Mouse (Mus musculus) embryonic stem cell, embryonic (primary cell): Measurements from ENCODE around the gene Gnas.

Experiments used
- CTCF ChIA-PET, 4 experiments: fragments of 300-600 bp in 2 of 4; fragments of 350-600 bp in 2 of 4; sonication (Branson Sonifier 250); formaldehyde crosslinking; loops; one replicate each; lab custom pipeline; 2022; ENCODE audit warnings: inconsistent platforms in 2 of 4; lab: Charles Lee
- POLR2A ChIA-PET, 4 experiments: fragments of 300-600 bp in 2 of 4; fragments of 350-600 bp in 2 of 4; sonication (Branson Sonifier 250); formaldehyde crosslinking; loops; one replicate each; lab custom pipeline; 2022; ENCODE audit warnings: antibody characterized with exemption in 4 of 4, inconsistent platforms in 1 of 4; lab: Charles Lee

Gnas gene

GRCm38 (mm10) chr2:174284807-174285457 is 812 bp downstream of the Gnas start:
- CTCF ChIA-PET = interaction anchor here in 3 of 4 experiments (0.7 to 2.3 kb wide), 16 partner anchors 12 to 723 kb away, joined by 3 to 16 read pairs (median 5); partner anchors contain the start of genes Npepl1 (in 1 of the 3) and Stx16 (in 1 of the 3)
- POLR2A ChIA-PET = interaction anchor here (0.5 to 11.0 kb wide), 21 partner anchors 7 to 722 kb away, joined by 3 to 287 read pairs (median 6); no protein-coding TSS in a partner anchor

GRCm38 (mm10) chr2:174285921-174286470 is 1.9 kb downstream of the Gnas start:
- CTCF ChIA-PET = no interaction called here
- POLR2A ChIA-PET = interaction anchor here in 3 of 4 experiments (0.6 to 11.0 kb wide), 12 partner anchors 10 to 148 kb away, joined by 3 to 287 read pairs (median 20); no protein-coding TSS in a partner anchor

- POLR2A ChIA-PET = interaction anchor here (0.5 to 11.0 kb wide), 18 partner anchors 8 to 629 kb away, joined by 3 to 287 read pairs (median 6); partner anchors contain the start of genes Stx16 (in 1 of the 4) and Vapb (in 1 of the 4)
- CTCF ChIA-PET = interaction anchor here in 2 of 4 experiments (1.0 to 1.1 kb wide), 2 partner anchors 23 to 693 kb away, joined by 3 to 4 read pairs; no protein-coding TSS in a partner anchor
Observed at GRCm38 (mm10) chr2:174287921-174288320, 3.8 kb downstream of the Gnas start.

GRCm38 (mm10) chr2:174288673-174289430 is 4.7 kb downstream of the Gnas start:
- ChIA-PET POLR2A (interaction anchor here (0.5 to 11.0 kb wide), 16 partner anchors 7 to 628 kb away, joined by 3 to 287 read pairs (median 6); partner anchors contain the start of genes Stx16 (in 1 of the 4) and Vapb (in 1 of the 4)), CTCF (interaction anchor here in 2 of 4 experiments (1.0 to 1.1 kb wide), 2 partner anchors 22 to 694 kb away, joined by 3 to 4 read pairs; no protein-coding TSS in a partner anchor)

GRCm38 (mm10) chr2:174291029-174291661 is 7.0 kb downstream of the Gnas start:
- ChIA-PET POLR2A (interaction anchor here in 3 of 4 experiments (0.6 to 11.0 kb wide), 14 partner anchors 10 to 617 kb away, joined by 3 to 287 read pairs (median 3); partner anchors contain the start of gene Npepl1 (in 1 of the 3)), CTCF (no interaction called here)

GRCm38 (mm10) chr2:174291662-174292030 is 7.5 kb downstream of the Gnas start:
- ChIA-PET CTCF (no interaction called here), POLR2A (interaction anchor here in 3 of 4 experiments (0.6 to 11.0 kb wide), 14 partner anchors 5 to 618 kb away, joined by 3 to 287 read pairs (median 4); partner anchors contain the start of gene Gnas (in 2 of the 3))

GRCm38 (mm10) chr2:174294457-174294856 is 10.3 kb downstream of the Gnas start:
- CTCF ChIA-PET = no interaction called here
- POLR2A ChIA-PET = interaction anchor here in 3 of 4 experiments (0.8 to 8.9 kb wide), 19 partner anchors 8 to 728 kb away, joined by 3 to 99 read pairs (median 4); partner anchors contain the start of genes Gnas (in 3 of the 3), Atp5e (in 1 of the 3) and Stx16 (in 1 of the 3)

GRCm38 (mm10) chr2:174295175-174295899 is 11.2 kb downstream of the Gnas start:
- ChIA-PET POLR2A (interaction anchor here in 3 of 4 experiments (0.6 to 8.9 kb wide), 36 partner anchors 8 to 729 kb away, joined by 3 to 99 read pairs (median 4); partner anchors contain the start of genes Gnas (in 3 of the 3), Stx16 (in 3 of the 3), Atp5e (in 1 of the 3) and Rab22a (in 1 of the 3)), CTCF (interaction anchor here in 1 of 4 experiments (1.8 kb wide), 1 partner anchor 11 kb away, joined by 6 read pairs; the partner anchor contains the start of gene Gnas)

GRCm38 (mm10) chr2:174295900-174296465 is 11.9 kb downstream of the Gnas start:
- POLR2A ChIA-PET = interaction anchor here (0.6 to 8.9 kb wide), 37 partner anchors 8 to 701 kb away, joined by 3 to 99 read pairs (median 4); partner anchors contain the start of genes Gnas (in 3 of the 4), Stx16 (in 3 of the 4), Atp5e (in 1 of the 4) and Rab22a (in 1 of the 4)
- CTCF ChIA-PET = interaction anchor here in 1 of 4 experiments (1.8 kb wide), 1 partner anchor 12 kb away, joined by 6 read pairs; the partner anchor contains the start of gene Gnas

GRCm38 (mm10) chr2:174297086-174297571 is 13.0 kb downstream of the Gnas start:
- CTCF ChIA-PET = interaction anchor here in 2 of 4 experiments (0.5 to 1.0 kb wide), 5 partner anchors 13 to 625 kb away, joined by 3 to 19 read pairs (median 3); partner anchors contain the start of genes Gnas (in 2 of the 2) and Stx16 (in 1 of the 2)
- POLR2A ChIA-PET = interaction anchor here (0.5 to 8.9 kb wide), 23 partner anchors 8 to 712 kb away, joined by 3 to 99 read pairs (median 4); partner anchors contain the start of gene Gnas (in 2 of the 4)

GRCm38 (mm10) chr2:174297851-174298250 is 13.7 kb downstream of the Gnas start:
- POLR2A ChIA-PET = interaction anchor here in 3 of 4 experiments (0.6 to 8.9 kb wide), 11 partner anchors 10 to 713 kb away, joined by 3 to 99 read pairs (median 5); partner anchors contain the start of gene Gnas (in 2 of the 3)
- CTCF ChIA-PET = interaction anchor here in 1 of 4 experiments (1.0 kb wide), 1 partner anchor 14 kb away, joined by 3 read pairs; the partner anchor contains the start of gene Gnas

- CTCF ChIA-PET = interaction anchor here in 2 of 4 experiments (1.1 kb wide), 2 partner anchors 14 to 560 kb away, joined by 3 read pairs; partner anchors contain the start of gene Gnas (in 1 of the 2)
- POLR2A ChIA-PET = interaction anchor here in 3 of 4 experiments (0.6 to 8.9 kb wide), 8 partner anchors 11 to 703 kb away, joined by 3 to 99 read pairs (median 4); partner anchors contain the start of gene Gnas (in 1 of the 3)
Observed at GRCm38 (mm10) chr2:174298471-174298870, 14.4 kb downstream of the Gnas start.

- POLR2A ChIA-PET = interaction anchor here in 3 of 4 experiments (0.7 to 8.9 kb wide), 12 partner anchors 11 to 373 kb away, joined by 3 to 99 read pairs (median 4); partner anchors contain the start of gene Gnas (in 2 of the 3)
- CTCF ChIA-PET = interaction anchor here in 2 of 4 experiments (1.1 kb wide), 3 partner anchors 15 to 704 kb away, joined by 3 to 4 read pairs (median 3); partner anchors contain the start of gene Gnas (in 1 of the 2)
Observed at GRCm38 (mm10) chr2:174299091-174299770, 15.1 kb downstream of the Gnas start.

GRCm38 (mm10) chr2:174299771-174300160 is 15.6 kb downstream of the Gnas start:
- ChIA-PET POLR2A (interaction anchor here in 3 of 4 experiments (0.7 to 8.9 kb wide), 12 partner anchors 11 to 373 kb away, joined by 3 to 99 read pairs (median 3); partner anchors contain the start of gene Gnas (in 2 of the 3)), CTCF (interaction anchor here in 3 of 4 experiments (0.9 to 1.1 kb wide), 3 partner anchors 15 to 704 kb away, joined by 3 to 4 read pairs (median 3); partner anchors contain the start of gene Gnas (in 1 of the 3))
